Mouse (Mus musculus): ENCODE results near the gene Arhgef18. TPM values are rescaled to one million over a fixed set of nuclear protein-coding genes. Genes with fewer than 3 reads are reported as not detected.

The Arhgef18 gene
- total RNA-seq (2014; rRNA removed) (45.6 and 50.0 TPM in 2 replicates), polyA plus RNA-seq (2015; fragmentation: Nextera tagmentation; extraction: Ambion mirVana) (5.4 and 5.5 TPM in 2 replicates)

GRCm38 (mm10) chr8:3392771-3393710 is at the start of gene Arhgef18:
Gene Arhgef18 (plus strand): TSS chr8:3393006.
- no peaks in the 10 kb centered on the region for H3K27me3 ChIP-seq (ENCODE audit: insufficient read depth, low read length)
- H3K9ac ChIP-seq (replicated peaks; ENCODE audit: low read length): peak within 1 kb of the TSS; percentile 72
- H3K36me3 ChIP-seq (ENCODE audit: insufficient read depth, low read length): no peaks in the 10 kb centered on the region
- no peaks in the 10 kb centered on the region for H3K9me3 ChIP-seq (ENCODE audit: low read length)
- TF ChIP-seq CTCF (IDR thresholded peaks at IDR 0.05; ENCODE audit: low read depth): no peak
- H3K27ac ChIP-seq: peak within 1 kb of the TSS; percentile 17; the same call in 1 of the 2 replicates
- DNase-seq (ENCODE audit: low spot score) (peak; percentile 92), ATAC-seq (peak; percentile 96)
- WGBS: under 1% methylated on average over 47 of the region's 48 CpGs
- 0 out of 2 replicates have a peak, but pooled peaks cover 13% of the 10 kb centered on the region for H3K4me1 ChIP-seq (ENCODE audit: insufficient read depth, low read length)
- peak within 1 kb of the TSS; percentile 93 for H3K4me2 ChIP-seq (ENCODE audit: low read depth, low read length)
- H3K4me3 ChIP-seq (ENCODE audit: low read length): peak within 1 kb of the TSS; percentile 80

- no peak overlapping the region for H3K9ac ChIP-seq (replicated peaks; ENCODE audit: low read length)
- ATAC-seq: no peak
- H3K4me1 ChIP-seq (ENCODE audit: insufficient read depth, low read length): no peaks in the 10 kb centered on the region
- no peaks in the 10 kb centered on the region for H3K9me3 ChIP-seq (ENCODE audit: low read length)
- no peak overlapping the region for H3K4me3 ChIP-seq (ENCODE audit: low read length)
- no peak for TF ChIP-seq CTCF (IDR thresholded peaks at IDR 0.05; ENCODE audit: low read depth)
- H3K27me3 ChIP-seq (ENCODE audit: insufficient read depth, low read length): no peaks in the 10 kb centered on the region
- WGBS: 96% methylated on average over 6 of the region's 6 CpGs
- H3K36me3 ChIP-seq (ENCODE audit: insufficient read depth, low read length): no peaks in the 10 kb centered on the region
- H3K4me2 ChIP-seq (ENCODE audit: low read depth, low read length): no peak overlapping the region
- no peak for DNase-seq (ENCODE audit: low spot score)
- no peak overlapping the region for H3K27ac ChIP-seq
These were observed 47.5 kb upstream of the Arhgef18 start for GRCm38 (mm10) chr8:3345337-3345736.

- H3K4me3 ChIP-seq (ENCODE audit: low read length): no peak overlapping the region
- no peak for TF ChIP-seq CTCF (IDR thresholded peaks at IDR 0.05; ENCODE audit: low read depth)
- no peaks in the 10 kb centered on the region for H3K27me3 ChIP-seq (ENCODE audit: insufficient read depth, low read length)
- no peaks in the 10 kb centered on the region for H3K4me1 ChIP-seq (ENCODE audit: insufficient read depth, low read length)
- WGBS: 89% methylated on average over 5 of the region's 5 CpGs
- no peak for ATAC-seq
- no peak overlapping the region for H3K9ac ChIP-seq (replicated peaks; ENCODE audit: low read length)
- no peak for DNase-seq (ENCODE audit: low spot score)
- H3K27ac ChIP-seq: no peak overlapping the region
- no peaks in the 10 kb centered on the region for H3K36me3 ChIP-seq (ENCODE audit: insufficient read depth, low read length)
- H3K9me3 ChIP-seq (ENCODE audit: low read length): no peaks in the 10 kb centered on the region
- no peak overlapping the region for H3K4me2 ChIP-seq (ENCODE audit: low read depth, low read length)
These were observed 46.0 kb upstream of the Arhgef18 start for GRCm38 (mm10) chr8:3346691-3347413.

GRCm38 (mm10) chr8:3348142-3348823 is 44.5 kb upstream of the Arhgef18 start:
- Histone ChIP-seq H3K9ac (replicated peaks; ENCODE audit: low read length) (no peak overlapping the region), H3K4me2 (ENCODE audit: low read depth, low read length) (no peak overlapping the region), H3K9me3 (ENCODE audit: low read length) (no peaks in the 10 kb centered on the region), H3K4me3 (ENCODE audit: low read length) (no peak overlapping the region), H3K27ac (no peak overlapping the region), H3K4me1 (ENCODE audit: insufficient read depth, low read length) (no peaks in the 10 kb centered on the region), H3K27me3 (ENCODE audit: insufficient read depth, low read length) (no peaks in the 10 kb centered on the region), H3K36me3 (ENCODE audit: insufficient read depth, low read length) (no peaks in the 10 kb centered on the region)
- DNase-seq (ENCODE audit: low spot score) (peak; percentile 20), ATAC-seq (peak; percentile 66)
- TF ChIP-seq CTCF (IDR thresholded peaks at IDR 0.05; ENCODE audit: low read depth): no peak
- WGBS: 41% methylated on average over 13 of the region's 13 CpGs

GRCm38 (mm10) chr8:3350747-3351146 is 42.1 kb upstream of the Arhgef18 start:
- Histone ChIP-seq H3K9me3 (ENCODE audit: low read length) (no peaks in the 10 kb centered on the region), H3K4me1 (ENCODE audit: insufficient read depth, low read length) (no peaks in the 10 kb centered on the region), H3K4me3 (ENCODE audit: low read length) (no peak overlapping the region), H3K9ac (replicated peaks; ENCODE audit: low read length) (no peak overlapping the region), H3K27ac (no peak overlapping the region), H3K27me3 (ENCODE audit: insufficient read depth, low read length) (no peaks in the 10 kb centered on the region), H3K36me3 (ENCODE audit: insufficient read depth, low read length) (no peaks in the 10 kb centered on the region), H3K4me2 (ENCODE audit: low read depth, low read length) (no peak overlapping the region)
- ATAC-seq (no peak), DNase-seq (ENCODE audit: low spot score) (no peak)
- 75% methylated on average over 6 of the region's 6 CpGs for WGBS
- TF ChIP-seq CTCF (IDR thresholded peaks at IDR 0.05; ENCODE audit: low read depth): no peak

- Histone ChIP-seq H3K27ac (no peak overlapping the region), H3K4me3 (ENCODE audit: low read length) (no peak overlapping the region), H3K9me3 (ENCODE audit: low read length) (no peaks in the 10 kb centered on the region), H3K9ac (replicated peaks; ENCODE audit: low read length) (no peak overlapping the region), H3K36me3 (ENCODE audit: insufficient read depth, low read length) (no peaks in the 10 kb centered on the region), H3K4me1 (ENCODE audit: insufficient read depth, low read length) (no peaks in the 10 kb centered on the region), H3K4me2 (ENCODE audit: low read depth, low read length) (no peak overlapping the region), H3K27me3 (ENCODE audit: insufficient read depth, low read length) (no peaks in the 10 kb centered on the region)
- TF ChIP-seq CTCF (IDR thresholded peaks at IDR 0.05; ENCODE audit: low read depth): no peak
- 83% methylated on average over 6 of the region's 6 CpGs for WGBS
- ATAC-seq (no peak), DNase-seq (ENCODE audit: low spot score) (no peak)
These were observed 40.1 kb upstream of the Arhgef18 start for GRCm38 (mm10) chr8:3352715-3353114.

All from hindbrain, postnatal 0 days (tissue).